19 mouse cellular contexts compared by ENCODE assay signal in genomic region chr9:113701441-113702160, GRCm38 (mm10).
"Had no signal": no experiment of that assay in that cellular context is flagged by ENCODE, and none has a peak within 500 bp of the region (broad histone marks: within the 10 kb centered on the region; RNA-seq: fewer than 3 reads in every experiment).

No protein-coding gene starts in this region.

- ATAC-seq: liver, embryonic 12.5 days; midbrain, embryonic 16.5 days had no signal

- DNase-seq: lung, postnatal 10 days; midbrain, embryonic 14.5 days; retina, postnatal 1 day; right cerebral cortex, adult 18-20 months; right cerebral cortex, postnatal 25 days; right cerebral cortex, postnatal 4 days; spleen, adult 18-20 months; thymus, adult 18-20 months; thymus, postnatal 14 days; thymus, postnatal 36 days had no signal

- H3K4me3 ChIP-seq: liver, embryonic 12.5 days; lung, embryonic 15.5 days; midbrain, embryonic 10.5 days; midbrain, embryonic 12.5 days; myocyte; neural tube, embryonic 13.5 days; neural tube, embryonic 15.5 days had no signal

- H3K4me2 ChIP-seq: liver, embryonic 12.5 days; lung, embryonic 15.5 days; midbrain, embryonic 12.5 days; neural tube, embryonic 13.5 days; neural tube, embryonic 15.5 days had no signal

- H3K9me3 ChIP-seq: liver, embryonic 12.5 days; lung, embryonic 15.5 days; midbrain, embryonic 10.5 days; midbrain, embryonic 12.5 days; neural tube, embryonic 13.5 days; neural tube, embryonic 15.5 days had no signal

- H3K27ac ChIP-seq: liver, embryonic 12.5 days; liver, embryonic 14.5 days; lung, embryonic 15.5 days; midbrain, embryonic 10.5 days; midbrain, embryonic 12.5 days; neural tube, embryonic 13.5 days; neural tube, embryonic 15.5 days had no signal

- H3K9ac ChIP-seq: liver, embryonic 12.5 days; liver, embryonic 14.5 days; lung, embryonic 15.5 days; midbrain, embryonic 12.5 days; neural tube, embryonic 13.5 days; neural tube, embryonic 15.5 days had no signal

- H3K27me3 ChIP-seq: liver, embryonic 12.5 days; lung, embryonic 15.5 days; midbrain, embryonic 12.5 days; neural tube, embryonic 13.5 days; neural tube, embryonic 15.5 days had no signal
